Mouse (Mus musculus): ENCODE results near the gene Bri3. TPM values are rescaled to one million over a fixed set of nuclear protein-coding genes. Genes with fewer than 3 reads are reported as not detected.

Bri3 gene
- polyA plus RNA-seq, 1 experiment from 2014 or later: 121 TPM

- 87% methylated on average over 9 of the region's 9 CpGs for WGBS
- no peak overlapping the region for H3K4me2 ChIP-seq (ENCODE audit: low read depth)
- H3K27me3 ChIP-seq (ENCODE audit: control insufficient read depth, insufficient read depth, low read length): no peaks in the 10 kb centered on the region
- H3K4me1 ChIP-seq (ENCODE audit: control insufficient read depth, insufficient read depth, low read length): peaks cover 28% of the 10 kb centered on the region
- no peak for ATAC-seq (ENCODE audit: insufficient read depth, low FRiP score, low TSS enrichment)
- no peaks in the 10 kb centered on the region for H3K9me3 ChIP-seq (ENCODE audit: control insufficient read depth, low read length)
- no peak overlapping the region for H3K9ac ChIP-seq (ENCODE audit: low read length)
- no peak overlapping the region for H3K4me3 ChIP-seq (ENCODE audit: low read depth, low read length)
- no peak overlapping the region for H3K27ac ChIP-seq (ENCODE audit: low read depth, low read length)
- DNase-seq (ENCODE audit: low spot score): no peak
- H3K36me3 ChIP-seq (ENCODE audit: control insufficient read depth, insufficient read depth, low read length): peaks cover 4% of the 10 kb centered on the region
These were observed 17.1 kb downstream of the Bri3 start for GRCm38 (mm10) chr5:144261309-144261708.

DNA sequence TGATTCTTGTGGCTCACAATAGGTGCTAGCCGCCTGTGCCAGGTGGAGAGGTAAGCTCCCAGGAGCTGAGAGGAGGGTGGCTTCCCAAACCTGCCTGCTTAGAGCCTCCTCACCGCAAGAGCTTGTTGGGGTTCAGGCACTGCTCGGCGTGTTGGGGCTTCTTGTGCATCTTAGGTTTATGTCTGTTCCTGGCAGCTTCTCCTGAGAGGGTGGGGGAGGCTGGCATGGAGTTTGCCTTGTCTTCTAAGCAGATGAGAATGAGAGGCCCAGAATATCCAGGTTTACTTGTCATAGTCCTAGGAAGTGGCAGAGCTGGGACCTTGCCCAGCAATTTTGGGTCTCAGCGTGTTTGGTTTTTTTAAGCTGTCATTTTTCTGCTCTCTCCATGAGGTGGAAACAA lies 17.6 kb downstream of the Bri3 start:
- Histone ChIP-seq H3K27ac (ENCODE audit: low read depth, low read length) (no peak overlapping the region), H3K4me1 (ENCODE audit: control insufficient read depth, insufficient read depth, low read length) (peaks cover 22% of the 10 kb centered on the region), H3K4me3 (ENCODE audit: low read depth, low read length) (no peak overlapping the region), H3K4me2 (ENCODE audit: low read depth) (no peak overlapping the region), H3K27me3 (ENCODE audit: control insufficient read depth, insufficient read depth, low read length) (no peaks in the 10 kb centered on the region), H3K9ac (ENCODE audit: low read length) (no peak overlapping the region), H3K36me3 (ENCODE audit: control insufficient read depth, insufficient read depth, low read length) (peaks cover 4% of the 10 kb centered on the region), H3K9me3 (ENCODE audit: control insufficient read depth, low read length) (no peaks in the 10 kb centered on the region)
- ATAC-seq (ENCODE audit: insufficient read depth, low FRiP score, low TSS enrichment): no peak
- 89% methylated on average over 5 of the region's 5 CpGs for WGBS
- no peak for DNase-seq (ENCODE audit: low spot score)

DNA sequence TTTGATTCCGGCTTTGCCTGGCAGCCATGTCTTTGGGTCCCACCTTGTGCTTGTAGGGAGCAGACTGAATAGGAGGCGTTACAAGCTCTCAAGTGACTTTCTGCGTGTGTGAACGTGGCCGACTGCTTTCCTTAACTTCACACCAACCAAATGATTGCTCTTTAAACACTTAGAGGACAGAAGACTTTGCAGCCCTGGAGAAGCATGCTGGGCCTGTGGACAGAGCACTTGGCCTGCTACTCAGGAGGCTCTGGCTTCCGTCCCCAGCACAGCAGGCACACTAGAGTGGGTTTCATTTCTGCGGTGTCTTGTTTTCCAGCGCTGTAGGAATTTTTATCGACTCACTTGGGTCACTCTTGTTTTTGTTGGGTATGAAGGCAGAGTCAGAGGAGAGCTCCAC lies 18.8 kb downstream of the Bri3 start:
- H3K9me3 ChIP-seq (ENCODE audit: control insufficient read depth, low read length): no peaks in the 10 kb centered on the region
- DNase-seq (ENCODE audit: low spot score): no peak
- H3K9ac ChIP-seq (ENCODE audit: low read length): no peak overlapping the region
- WGBS: 81% methylated on average over 9 of the region's 9 CpGs
- H3K4me2 ChIP-seq (ENCODE audit: low read depth): no peak overlapping the region
- H3K36me3 ChIP-seq (ENCODE audit: control insufficient read depth, insufficient read depth, low read length): peaks cover 6% of the 10 kb centered on the region
- no peaks in the 10 kb centered on the region for H3K27me3 ChIP-seq (ENCODE audit: control insufficient read depth, insufficient read depth, low read length)
- peaks cover 10% of the 10 kb centered on the region for H3K4me1 ChIP-seq (ENCODE audit: control insufficient read depth, insufficient read depth, low read length)
- ATAC-seq (ENCODE audit: insufficient read depth, low FRiP score, low TSS enrichment): no peak
- H3K27ac ChIP-seq (ENCODE audit: low read depth, low read length): no peak overlapping the region
- no peak overlapping the region for H3K4me3 ChIP-seq (ENCODE audit: low read depth, low read length)

- H3K4me1 ChIP-seq (ENCODE audit: control insufficient read depth, insufficient read depth, low read length): 0 out of 2 replicates have a peak, but pooled peaks cover 7% of the 10 kb centered on the region
- no peaks in the 10 kb centered on the region for H3K9me3 ChIP-seq (ENCODE audit: control insufficient read depth, low read length)
- WGBS: 87% methylated on average over 13 of the region's 13 CpGs
These were observed 19.3 kb downstream of the Bri3 start for GRCm38 (mm10) chr5:144263496-144263895.

DNA sequence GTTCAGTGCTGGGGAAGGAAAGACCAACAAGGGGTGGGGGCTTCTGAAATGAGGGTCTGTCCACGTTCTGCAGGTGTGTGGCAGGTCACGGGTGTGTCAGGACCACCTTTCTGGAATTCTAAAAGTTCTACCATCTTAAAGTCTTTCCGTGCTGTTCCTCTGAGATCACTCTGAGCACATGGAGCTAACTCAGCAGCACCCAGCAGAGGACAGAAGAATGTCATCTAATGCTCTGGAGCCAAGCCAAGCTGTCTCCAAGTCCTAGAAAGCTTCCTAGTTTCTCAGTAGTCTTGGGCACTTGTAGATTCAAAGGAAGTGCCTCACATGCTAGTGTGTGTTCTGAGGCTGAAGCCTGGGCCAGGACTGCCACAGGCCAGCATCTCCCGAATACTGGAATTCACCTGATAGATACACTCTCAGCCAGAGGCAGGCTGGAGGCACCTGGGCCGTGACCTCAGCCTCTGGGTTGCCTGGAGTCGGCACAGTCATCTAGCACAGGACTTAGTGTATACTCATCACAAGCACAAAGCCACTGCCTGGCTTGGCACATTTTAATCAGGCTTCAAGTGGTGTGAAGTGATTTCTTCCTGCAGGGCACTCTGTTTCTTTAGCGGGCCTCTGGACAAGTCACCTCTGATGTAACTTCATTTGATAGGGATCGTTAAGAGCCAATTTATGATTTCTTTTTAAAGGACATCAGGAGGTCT lies 23.5 kb downstream of the Bri3 start:
- H3K9me3 ChIP-seq (ENCODE audit: control insufficient read depth, low read length): no peaks in the 10 kb centered on the region
- H3K27me3 ChIP-seq (ENCODE audit: control insufficient read depth, insufficient read depth, low read length): no peaks in the 10 kb centered on the region
- no peak for ATAC-seq (ENCODE audit: insufficient read depth, low FRiP score, low TSS enrichment)
- 81% methylated on average over 8 of the region's 8 CpGs for WGBS
- no peak overlapping the region for H3K27ac ChIP-seq (ENCODE audit: low read depth, low read length)
- no peak overlapping the region for H3K4me2 ChIP-seq (ENCODE audit: low read depth)
- no peak overlapping the region for H3K4me3 ChIP-seq (ENCODE audit: low read depth, low read length)
- H3K4me1 ChIP-seq (ENCODE audit: control insufficient read depth, insufficient read depth, low read length): no peaks in the 10 kb centered on the region
- no peak overlapping the region for H3K9ac ChIP-seq (ENCODE audit: low read length)
- DNase-seq (ENCODE audit: low spot score): no peak
- peaks cover 5% of the 10 kb centered on the region; the same call in 1 of the 2 replicates for H3K36me3 ChIP-seq (ENCODE audit: control insufficient read depth, insufficient read depth, low read length)

More at GRCm38 (mm10) chr5:144263496-144263895, 19.3 kb downstream of the Bri3 start:
- no peaks in the 10 kb centered on the region for H3K27me3 ChIP-seq (ENCODE audit: control insufficient read depth, insufficient read depth, low read length)
- ATAC-seq (ENCODE audit: insufficient read depth, low FRiP score, low TSS enrichment) (no peak), DNase-seq (ENCODE audit: low spot score) (no peak)
- no peak overlapping the region for H3K4me2 ChIP-seq (ENCODE audit: low read depth)
- H3K27ac ChIP-seq (ENCODE audit: low read depth, low read length): no peak overlapping the region
- no peak overlapping the region for H3K4me3 ChIP-seq (ENCODE audit: low read depth, low read length)
- H3K9ac ChIP-seq (ENCODE audit: low read length): no peak overlapping the region
- H3K36me3 ChIP-seq (ENCODE audit: control insufficient read depth, insufficient read depth, low read length): peaks cover 9% of the 10 kb centered on the region

DNA sequence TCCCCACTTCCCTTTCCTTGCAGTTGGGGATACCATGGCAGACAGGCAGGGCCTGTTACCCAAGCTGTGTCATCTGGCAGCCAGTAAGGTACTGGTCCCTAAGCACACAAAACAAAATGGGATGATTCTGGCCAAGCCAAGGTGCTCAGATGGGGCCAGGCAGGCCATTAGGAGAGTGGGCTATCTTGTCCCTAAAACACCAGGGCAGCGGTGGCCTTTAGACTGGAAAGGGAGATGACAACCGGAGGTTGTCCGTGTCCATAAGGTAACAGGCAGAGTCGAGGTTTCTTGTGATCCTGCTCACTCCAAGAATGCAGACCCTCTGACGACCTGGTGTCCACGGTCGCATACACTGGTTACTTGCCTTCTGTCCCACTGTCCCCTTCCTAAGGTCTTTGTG lies 25.7 kb downstream of the Bri3 start:
- WGBS: 95% methylated on average over 7 of the region's 7 CpGs
- Histone ChIP-seq H3K4me1 (ENCODE audit: control insufficient read depth, insufficient read depth, low read length) (no peaks in the 10 kb centered on the region), H3K27ac (ENCODE audit: low read depth, low read length) (no peak overlapping the region), H3K4me3 (ENCODE audit: low read depth, low read length) (no peak overlapping the region), H3K9ac (ENCODE audit: low read length) (no peak overlapping the region), H3K9me3 (ENCODE audit: control insufficient read depth, low read length) (no peaks in the 10 kb centered on the region), H3K27me3 (ENCODE audit: control insufficient read depth, insufficient read depth, low read length) (no peaks in the 10 kb centered on the region), H3K36me3 (ENCODE audit: control insufficient read depth, insufficient read depth, low read length) (peaks cover 5% of the 10 kb centered on the region; the same call in 1 of the 2 replicates), H3K4me2 (ENCODE audit: low read depth) (no peak overlapping the region)
- ATAC-seq (ENCODE audit: insufficient read depth, low FRiP score, low TSS enrichment) (no peak), DNase-seq (ENCODE audit: low spot score) (no peak)

- H3K36me3 ChIP-seq (ENCODE audit: control insufficient read depth, insufficient read depth, low read length): peaks cover 5% of the 10 kb centered on the region; the same call in 1 of the 2 replicates
These were observed 26.2 kb downstream of the Bri3 start for GRCm38 (mm10) chr5:144270420-144270819.

GRCm38 (mm10) chr5:144271118-144271517 lies 26.9 kb downstream of the Bri3 start:
- no peak for DNase-seq (ENCODE audit: low spot score)

More at GRCm38 (mm10) chr5:144270420-144270819, 26.2 kb downstream of the Bri3 start:
- no peak for DNase-seq (ENCODE audit: low spot score)
- Histone ChIP-seq H3K27ac (ENCODE audit: low read depth, low read length) (no peak overlapping the region), H3K4me3 (ENCODE audit: low read depth, low read length) (no peak overlapping the region), H3K9ac (ENCODE audit: low read length) (no peak overlapping the region), H3K27me3 (ENCODE audit: control insufficient read depth, insufficient read depth, low read length) (no peaks in the 10 kb centered on the region), H3K4me2 (ENCODE audit: low read depth) (no peak overlapping the region), H3K4me1 (ENCODE audit: control insufficient read depth, insufficient read depth, low read length) (no peaks in the 10 kb centered on the region), H3K9me3 (ENCODE audit: control insufficient read depth, low read length) (no peaks in the 10 kb centered on the region)
- no peak for ATAC-seq (ENCODE audit: insufficient read depth, low FRiP score, low TSS enrichment)
- 94% methylated on average over 8 of the region's 8 CpGs for WGBS

DNA sequence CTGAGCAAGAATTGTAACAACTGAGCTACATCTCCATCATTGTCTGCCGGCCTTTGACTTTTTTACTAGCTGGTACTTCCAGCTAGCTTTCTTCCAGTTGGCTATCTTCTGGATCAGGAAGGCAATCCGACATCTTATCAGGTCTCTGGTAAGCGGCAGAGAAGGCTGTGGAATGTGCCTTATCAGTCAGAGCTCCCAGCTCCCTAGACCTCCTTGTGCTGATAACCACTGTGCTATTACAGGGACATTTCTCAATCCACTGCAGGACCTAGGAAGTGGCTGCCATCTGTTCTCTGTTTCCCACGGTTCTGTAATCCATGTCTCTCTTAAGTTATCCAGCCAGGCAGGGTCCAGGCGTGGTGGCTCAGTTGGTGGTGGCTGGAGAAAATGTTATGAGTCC lies 27.5 kb downstream of the Bri3 start:
- DNase-seq (ENCODE audit: low spot score) (no peak), ATAC-seq (ENCODE audit: insufficient read depth, low FRiP score, low TSS enrichment) (no peak)
- Histone ChIP-seq H3K4me3 (ENCODE audit: low read depth, low read length) (no peak overlapping the region), H3K27ac (ENCODE audit: low read depth, low read length) (no peak overlapping the region), H3K4me1 (ENCODE audit: control insufficient read depth, insufficient read depth, low read length) (no peaks in the 10 kb centered on the region), H3K9me3 (ENCODE audit: control insufficient read depth, low read length) (no peaks in the 10 kb centered on the region), H3K9ac (ENCODE audit: low read length) (no peak overlapping the region), H3K27me3 (ENCODE audit: control insufficient read depth, insufficient read depth, low read length) (no peaks in the 10 kb centered on the region), H3K4me2 (ENCODE audit: low read depth) (no peak overlapping the region), H3K36me3 (ENCODE audit: control insufficient read depth, insufficient read depth, low read length) (peaks cover 5% of the 10 kb centered on the region; the same call in 1 of the 2 replicates)
- WGBS: 79% methylated on average over 5 of the region's 5 CpGs

More at GRCm38 (mm10) chr5:144271118-144271517, 26.9 kb downstream of the Bri3 start:
- ATAC-seq (ENCODE audit: insufficient read depth, low FRiP score, low TSS enrichment): no peak
- H3K4me3 ChIP-seq (ENCODE audit: low read depth, low read length): no peak overlapping the region
- H3K9ac ChIP-seq (ENCODE audit: low read length): no peak overlapping the region
- 82% methylated on average over 3 of the region's 3 CpGs for WGBS
- H3K4me2 ChIP-seq (ENCODE audit: low read depth): no peak overlapping the region
- H3K36me3 ChIP-seq (ENCODE audit: control insufficient read depth, insufficient read depth, low read length): peaks cover 5% of the 10 kb centered on the region; the same call in 1 of the 2 replicates
- no peak overlapping the region for H3K27ac ChIP-seq (ENCODE audit: low read depth, low read length)
- H3K9me3 ChIP-seq (ENCODE audit: control insufficient read depth, low read length): no peaks in the 10 kb centered on the region
- no peaks in the 10 kb centered on the region for H3K27me3 ChIP-seq (ENCODE audit: control insufficient read depth, insufficient read depth, low read length)
- H3K4me1 ChIP-seq (ENCODE audit: control insufficient read depth, insufficient read depth, low read length): no peaks in the 10 kb centered on the region

Measured in neural tube, embryonic 11.5 days (tissue).